ENCODE assay signal across 27 mouse cellular contexts in genomic region chr8:77696182-77696581, GRCm38 (mm10). TPM values are rescaled to one million over a fixed set of nuclear protein-coding genes. Genes with fewer than 3 reads are reported as not detected.
DNase-seq lines count a peak whose midpoint lies in the region; ATAC-seq and TF ChIP-seq lines count a peak whose summit lies in the region.
"Had no signal": no experiment of that assay in that cellular context is flagged by ENCODE, and none has a peak within 500 bp of the region (broad histone marks: within the 10 kb centered on the region; RNA-seq: fewer than 3 reads in every experiment).

No protein-coding gene starts in this region.

- WGBS in intestine, embryonic 14.5 days, result 73% methylated on average over 4 of the region's 4 CpGs
- 85% methylated on average over 4 of the region's 4 CpGs for WGBS in intestine, postnatal 0 days
- WGBS in lung, embryonic 16.5 days, result 63% methylated on average over 4 of the region's 4 CpGs
- WGBS in embryonic facial prominence, embryonic 10.5 days, result 86% methylated on average over 4 of the region's 4 CpGs

- no peak overlapping the region for H3K9ac ChIP-seq in intestine, embryonic 14.5 days (ENCODE audit: low read length)
- no peak overlapping the region for H3K9ac ChIP-seq in intestine, postnatal 0 days (ENCODE audit: low read depth, low read length)
- no peak overlapping the region for H3K9ac ChIP-seq in lung, embryonic 16.5 days (ENCODE audit: low read length)
- H3K9ac ChIP-seq: forebrain, embryonic 13.5 days; hindbrain, embryonic 13.5 days; liver, embryonic 14.5 days; neural tube, embryonic 15.5 days had no signal

- no peaks in the 10 kb centered on the region for H3K36me3 ChIP-seq in intestine, embryonic 14.5 days (ENCODE audit: control insufficient read depth, insufficient read depth, low read length)
- H3K36me3 ChIP-seq in intestine, postnatal 0 days (ENCODE audit: control insufficient read depth, insufficient read depth), result no peaks in the 10 kb centered on the region
- 0 out of 2 replicates have a peak, but pooled peaks cover 4% of the 10 kb centered on the region for H3K36me3 ChIP-seq in lung, embryonic 16.5 days (ENCODE audit: control insufficient read depth, insufficient read depth, low read length)
- 0 out of 2 replicates have a peak, but pooled peaks cover 3% of the 10 kb centered on the region for H3K36me3 ChIP-seq in embryonic facial prominence, embryonic 10.5 days (replicated peaks)
- H3K36me3 ChIP-seq: hindbrain, embryonic 13.5 days; neural tube, embryonic 15.5 days had no signal

- ATAC-seq in intestine, embryonic 14.5 days (replicated peaks; ENCODE audit: low FRiP score, low TSS enrichment, low read depth), result no peak
- no peak for ATAC-seq in intestine, postnatal 0 days
- ATAC-seq in lung, embryonic 16.5 days (ENCODE audit: low read depth), result 0 out of 2 replicates have a peak, but pooled peaks have one; percentile 13
- peak; percentile 48; the same call in 1 of the 2 replicates for ATAC-seq in megakaryocyte progenitor cell, adult 5-6 weeks (replicated peaks; ENCODE audit: poor library complexity)
- ATAC-seq: forebrain, embryonic 13.5 days had no signal

- peaks cover 18% of the 10 kb centered on the region for H3K4me1 ChIP-seq in intestine, embryonic 14.5 days (replicated peaks; ENCODE audit: control insufficient read depth, insufficient read depth, low read length)
- H3K4me1 ChIP-seq in intestine, postnatal 0 days (replicated peaks; ENCODE audit: control insufficient read depth, insufficient read depth, low read length), result no peaks in the 10 kb centered on the region
- peaks cover 13% of the 10 kb centered on the region for H3K4me1 ChIP-seq in lung, embryonic 16.5 days (replicated peaks; ENCODE audit: control insufficient read depth, insufficient read depth, low read length)
- H3K4me1 ChIP-seq in embryonic facial prominence, embryonic 10.5 days, result peaks cover 45% of the 10 kb centered on the region
- H3K4me1 ChIP-seq: hindbrain, embryonic 13.5 days; neural tube, embryonic 15.5 days had no signal

- no peak for DNase-seq in intestine, embryonic 14.5 days (ENCODE audit: low spot score)
- DNase-seq in lung, postnatal 25 days (ENCODE audit: low spot score), result no peak
- no peak for DNase-seq in embryonic facial prominence, embryonic 10.5 days (ENCODE audit: low spot score)
- DNase-seq in ovary, postnatal 14 days (ENCODE audit: low spot score), result no peak
- DNase-seq: adrenal gland, postnatal 25 days; B cell, adult 2 months; cerebellum, adult 11-12 months; cerebellum, postnatal 10 days; gastrocnemius, postnatal 10 days; heart, postnatal 4 days; kidney, adult 11 months; layer of hippocampus, postnatal 36 days; liver; midbrain, embryonic 14.5 days; right cerebral cortex, postnatal 25 days; thymus, adult 2 months; thymus, postnatal 4 days had no signal

- H3K9me3 ChIP-seq in intestine, embryonic 14.5 days (ENCODE audit: control insufficient read depth, low read length), result no peaks in the 10 kb centered on the region
- no peaks in the 10 kb centered on the region for H3K9me3 ChIP-seq in intestine, postnatal 0 days (ENCODE audit: control insufficient read depth)
- no peaks in the 10 kb centered on the region for H3K9me3 ChIP-seq in lung, embryonic 16.5 days (ENCODE audit: control insufficient read depth, low read length)
- H3K9me3 ChIP-seq in embryonic facial prominence, embryonic 10.5 days, result no peaks in the 10 kb centered on the region
- H3K9me3 ChIP-seq: forebrain, embryonic 13.5 days; hindbrain, embryonic 13.5 days; neural tube, embryonic 15.5 days had no signal

- H3K4me2 ChIP-seq in intestine, embryonic 14.5 days (ENCODE audit: low read length), result no peak overlapping the region
- H3K4me2 ChIP-seq in intestine, postnatal 0 days (replicated peaks; ENCODE audit: low read depth), result no peak overlapping the region
- H3K4me2 ChIP-seq in lung, embryonic 16.5 days (ENCODE audit: low read depth, low read length), result no peak overlapping the region
- H3K4me2 ChIP-seq: forebrain, embryonic 13.5 days; heart, embryonic 11.5 days; hindbrain, embryonic 13.5 days; neural tube, embryonic 15.5 days had no signal

- no peak for TF ChIP-seq CTCF in intestine, postnatal 0 days (IDR thresholded peaks at IDR 0.05; ENCODE audit: low read depth)

- H3K27me3 ChIP-seq in intestine, embryonic 14.5 days (replicated peaks; ENCODE audit: control insufficient read depth, insufficient read depth, low read length), result no peaks in the 10 kb centered on the region
- no peaks in the 10 kb centered on the region for H3K27me3 ChIP-seq in intestine, postnatal 0 days (replicated peaks; ENCODE audit: control insufficient read depth, insufficient read depth, low read length)
- H3K27me3 ChIP-seq in lung, embryonic 16.5 days (ENCODE audit: control insufficient read depth, insufficient read depth, low read depth, low read length), result no peaks in the 10 kb centered on the region
- H3K27me3 ChIP-seq in embryonic facial prominence, embryonic 10.5 days (replicated peaks; ENCODE audit: low read depth, poor library complexity, severe bottlenecking), result no peaks in the 10 kb centered on the region
- H3K27me3 ChIP-seq: forebrain, embryonic 13.5 days; hindbrain, embryonic 13.5 days; neural tube, embryonic 15.5 days had no signal

- no peak overlapping the region for H3K4me3 ChIP-seq in intestine, embryonic 14.5 days (ENCODE audit: low read depth, low read length)
- H3K4me3 ChIP-seq in intestine, postnatal 0 days (ENCODE audit: low read depth, low read length), result no peak overlapping the region
- H3K4me3 ChIP-seq in lung, embryonic 16.5 days (ENCODE audit: low read length), result no peak overlapping the region
- no peak overlapping the region for H3K4me3 ChIP-seq in embryonic facial prominence, embryonic 10.5 days
- H3K4me3 ChIP-seq: erythroblast, embryonic 14.5 days; forebrain, embryonic 13.5 days; hindbrain, embryonic 13.5 days; neural tube, embryonic 15.5 days had no signal

- H3K27ac ChIP-seq in intestine, embryonic 14.5 days (ENCODE audit: low read depth), result 0 out of 2 replicates have a peak overlapping the region, but pooled peaks have one; percentile 65
- no peak overlapping the region for H3K27ac ChIP-seq in intestine, postnatal 0 days (ENCODE audit: low read depth, low read length)
- H3K27ac ChIP-seq in lung, embryonic 16.5 days (ENCODE audit: low read length), result peak overlapping the region; percentile 67
- peak overlapping the region; percentile 77 for H3K27ac ChIP-seq in embryonic facial prominence, embryonic 10.5 days (replicated peaks)
- H3K27ac ChIP-seq: forebrain, embryonic 13.5 days; hindbrain, embryonic 13.5 days; liver, embryonic 14.5 days; neural tube, embryonic 15.5 days had no signal

RNA-seq across cellular contexts. Expression of gene Ednra, which starts 28.1 kb away (rescaled TPM):
- polyA plus RNA-seq in intestine, embryonic 14.5 days (2014; fragmentation: Nextera tagmentation; extraction: Ambion mirVana), result 24.5 and 28.7 TPM in 2 replicates
- 7.9 and 8.4 TPM in 2 replicates for polyA plus RNA-seq in intestine, postnatal 0 days (2015; fragmentation: Nextera tagmentation; extraction: Ambion mirVana)
- 109 and 113 TPM in 2 replicates for polyA plus RNA-seq in lung, embryonic 16.5 days (2015; fragmentation: Nextera tagmentation; extraction: Ambion mirVana)
- polyA plus RNA-seq in embryonic facial prominence, embryonic 10.5 days (2016; fragmentation: Nextera tagmentation; extraction: Ambion mirVana), result 30.8 and 36.4 TPM in 2 replicates
- 0.81 and 1.5 TPM in 2 replicates for total RNA-seq in megakaryocyte progenitor cell, adult 5-6 weeks (2015)
- total RNA-seq in megakaryocyte progenitor cell, adult 5-6 weeks (2017), result 0.25 and 1.0 TPM in 2 replicates
- total RNA-seq: megakaryocyte-erythroid progenitor cell, adult 5-6 weeks had no signal
- polyA plus RNA-seq: erythroblast, embryonic 14.5 days had no signal

Comparison
In these comparisons a context has a peak if more than half of its experiments do, and no peak if none do; other contexts are left out.
1. ATAC-seq: peak in lung, embryonic 16.5 days (single experiment) and megakaryocyte progenitor cell, adult 5-6 weeks (single experiment); none in intestine, embryonic 14.5 days (single experiment) and intestine, postnatal 0 days (single experiment).